Mouse (Mus musculus): ENCODE results near the gene Vkorc1l1.
"Not testable (repeated sequence)": the region's sequence is repeated elsewhere in the genome, so short reads cannot be mapped to it uniquely, and the experiment has no call there.

Gene Vkorc1l1

DNA sequence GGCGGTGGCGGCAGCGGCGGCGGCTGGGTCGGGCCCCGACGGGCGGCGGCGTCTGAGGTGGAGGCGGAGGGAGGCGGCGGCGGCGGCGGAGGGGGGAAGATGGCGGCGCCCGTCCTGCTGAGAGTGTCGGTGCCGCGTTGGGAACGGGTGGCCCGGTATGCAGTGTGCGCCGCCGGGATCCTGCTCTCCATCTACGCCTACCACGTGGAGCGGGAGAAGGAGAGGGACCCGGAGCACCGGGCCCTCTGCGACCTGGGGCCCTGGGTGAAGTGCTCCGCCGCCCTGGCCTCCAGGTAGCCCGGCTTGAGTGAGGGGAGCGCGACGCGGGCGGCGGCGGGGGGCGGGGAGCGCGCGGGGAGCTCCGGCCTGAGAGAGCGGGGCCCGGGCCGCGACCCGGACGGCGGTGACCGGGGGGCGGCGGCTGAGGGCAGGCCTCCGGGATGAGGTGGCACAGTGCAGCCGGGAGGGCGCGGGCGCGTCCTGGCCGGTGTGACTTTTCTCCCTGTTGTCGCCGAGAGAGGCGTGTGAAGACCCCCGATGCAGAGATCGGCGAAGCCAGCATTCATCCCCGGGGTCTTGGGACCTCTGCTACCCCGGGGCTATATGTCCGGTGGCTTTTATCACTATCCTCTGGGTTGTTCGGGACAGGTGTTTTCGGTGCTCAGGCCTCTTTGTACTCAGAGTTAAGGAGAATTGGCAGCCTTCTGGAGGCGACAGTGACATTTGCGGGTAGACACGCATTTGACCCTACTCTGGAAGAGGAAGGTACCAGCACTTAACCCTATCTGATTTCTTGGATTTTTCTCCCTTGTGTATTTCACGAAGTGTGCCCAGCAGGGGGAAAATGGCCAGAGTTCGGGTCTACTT is 536 bp downstream of the Vkorc1l1 start:
- in situ Hi-C loops (cut with MboI; ENCODE audit: low sequenced_read_pairs), result not testable (repeated sequence)

DNA sequence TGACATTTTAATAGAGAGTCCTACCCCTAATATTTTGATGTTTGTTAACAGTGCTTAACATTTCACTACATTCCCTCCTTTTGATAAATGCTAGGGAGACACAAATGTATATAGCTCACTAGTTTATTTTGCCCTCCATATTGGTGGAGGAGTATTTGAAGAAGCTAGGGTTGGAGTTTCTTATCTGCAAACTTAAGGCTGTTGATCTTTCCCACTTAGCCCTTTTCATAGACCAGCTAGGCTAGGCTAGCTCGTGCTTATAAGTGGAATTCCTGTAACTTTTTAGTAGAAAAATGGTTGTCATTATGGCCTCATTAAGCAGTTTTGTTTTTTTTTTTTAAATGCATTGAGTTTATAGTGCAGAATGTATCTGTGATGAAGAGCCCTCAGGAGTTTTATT is 1.6 kb downstream of the Vkorc1l1 start:
- in situ Hi-C loops (cut with MboI; ENCODE audit: low sequenced_read_pairs), result no loop called here

GRCm38 (mm10) chr5:129947528-129948033 is 5.8 kb downstream of the Vkorc1l1 start:
- in situ Hi-C loops (cut with MboI; ENCODE audit: low sequenced_read_pairs), result no loop called here

- in situ Hi-C loops (cut with MboI; ENCODE audit: low sequenced_read_pairs), result no loop called here
Observed at GRCm38 (mm10) chr5:129952143-129952542, 10.4 kb downstream of the Vkorc1l1 start.

DNA sequence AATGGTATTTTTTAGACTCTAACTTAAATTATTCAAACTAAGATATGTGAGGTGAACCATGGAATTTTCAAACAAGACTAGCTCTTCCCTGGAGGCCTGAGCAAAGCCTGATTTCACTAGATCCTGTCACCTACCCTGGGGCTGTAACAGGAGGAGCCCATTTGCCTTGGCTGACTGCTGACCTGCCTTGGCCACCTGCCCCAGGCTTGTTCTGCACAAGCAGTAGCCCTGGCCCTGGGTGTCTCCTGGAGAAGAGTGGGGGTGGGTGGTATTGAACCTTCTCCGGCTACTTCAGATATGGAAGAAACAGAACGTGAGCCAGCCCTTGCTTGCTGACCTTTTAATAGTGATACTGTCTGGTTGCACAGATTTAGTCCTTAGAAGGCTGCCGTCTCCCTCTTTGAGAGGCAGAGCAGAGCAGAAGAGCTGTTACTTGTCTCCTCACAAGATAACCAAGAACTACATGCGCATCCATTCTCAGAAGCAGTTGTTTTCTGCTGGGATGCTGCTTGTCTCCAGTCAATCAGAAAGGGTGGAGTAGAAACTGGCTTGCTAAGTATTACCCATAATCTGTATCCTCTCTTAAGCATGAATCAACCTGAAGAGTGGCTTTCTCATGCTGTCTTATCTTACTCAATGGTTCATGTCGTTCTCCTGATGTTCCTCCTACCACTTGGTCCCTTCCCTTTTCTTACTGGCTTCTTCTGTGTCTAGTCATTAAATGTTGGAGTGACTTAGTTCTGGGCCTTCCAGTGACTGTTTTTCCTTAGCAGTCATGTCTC is 12.9 kb downstream of the Vkorc1l1 start:
- in situ Hi-C loops (cut with MboI; ENCODE audit: low sequenced_read_pairs), result no loop called here

DNA sequence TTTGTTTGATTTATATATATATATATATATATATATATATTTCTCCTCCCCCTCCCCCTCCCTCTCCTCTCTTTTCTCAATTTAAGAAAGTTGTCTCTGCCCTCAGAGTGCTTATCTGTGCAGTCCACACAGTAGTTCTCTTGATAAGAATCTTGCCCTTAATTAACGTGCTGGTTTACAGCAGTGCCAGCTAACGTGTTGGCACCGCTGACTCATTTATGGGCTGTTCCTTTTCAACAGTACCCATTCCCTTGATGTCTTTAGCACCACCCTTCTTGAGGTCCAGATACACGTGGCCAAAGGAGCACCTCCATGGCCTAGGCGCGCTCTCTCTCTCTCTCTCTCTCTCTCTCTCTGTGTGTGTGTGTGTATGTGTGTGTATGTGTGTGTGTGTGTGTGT is 14.0 kb downstream of the Vkorc1l1 start:
- in situ Hi-C loops (cut with MboI; ENCODE audit: low sequenced_read_pairs), result no loop called here

DNA sequence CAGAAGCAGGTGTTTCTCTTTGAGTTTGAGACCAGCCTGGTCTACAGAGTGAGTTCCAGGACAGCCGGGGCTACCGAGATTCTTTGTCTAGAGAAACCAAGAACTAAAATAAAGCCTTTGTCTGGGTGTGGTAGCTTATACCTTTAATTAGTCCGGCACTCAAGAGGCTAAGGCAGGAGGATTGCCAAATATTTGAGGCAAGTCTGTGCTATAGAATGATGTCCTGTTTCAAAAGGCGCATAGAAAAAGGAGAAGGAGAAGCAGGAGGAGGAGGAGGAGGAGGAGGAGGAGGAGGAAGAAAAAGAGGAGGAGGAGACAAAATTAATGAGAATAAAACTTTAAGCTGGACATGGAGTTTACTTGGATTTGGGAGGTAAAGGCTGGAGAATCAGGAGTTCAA is 21.5 kb downstream of the Vkorc1l1 start:
- in situ Hi-C loops (cut with MboI; ENCODE audit: low sequenced_read_pairs), result no loop called here

DNA sequence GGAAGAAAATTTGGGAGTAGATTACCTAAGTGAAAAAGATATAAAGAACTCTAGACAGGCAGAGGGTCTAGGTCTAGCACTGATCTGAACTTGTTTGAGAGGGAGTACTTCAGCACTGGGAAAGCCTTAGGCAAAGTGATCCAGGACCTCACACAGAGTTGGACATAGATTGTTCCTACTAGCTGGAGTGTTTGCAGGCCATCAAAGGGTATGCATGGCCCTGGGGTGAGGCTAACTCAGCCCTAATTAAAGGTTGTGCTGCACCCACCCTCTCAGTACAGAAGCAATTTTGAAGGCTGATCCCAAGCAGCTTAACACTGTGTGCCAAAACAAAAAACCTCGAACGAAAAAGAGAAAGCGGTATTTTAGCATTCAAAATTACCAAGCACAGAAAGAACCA is 24.7 kb downstream of the Vkorc1l1 start:
- in situ Hi-C loops (cut with MboI; ENCODE audit: low sequenced_read_pairs), result no loop called here

- in situ Hi-C loops (cut with MboI; ENCODE audit: low sequenced_read_pairs), result no loop called here
Observed at GRCm38 (mm10) chr5:129968417-129968816, 26.6 kb downstream of the Vkorc1l1 start.

- in situ Hi-C loops (cut with MboI; ENCODE audit: low sequenced_read_pairs), result no loop called here
Observed at GRCm38 (mm10) chr5:129971491-129971890, 29.7 kb downstream of the Vkorc1l1 start.

GRCm38 (mm10) chr5:129974354-129974753 is 32.6 kb downstream of the Vkorc1l1 start:
- in situ Hi-C loops (cut with MboI; ENCODE audit: low sequenced_read_pairs), result no loop called here

DNA sequence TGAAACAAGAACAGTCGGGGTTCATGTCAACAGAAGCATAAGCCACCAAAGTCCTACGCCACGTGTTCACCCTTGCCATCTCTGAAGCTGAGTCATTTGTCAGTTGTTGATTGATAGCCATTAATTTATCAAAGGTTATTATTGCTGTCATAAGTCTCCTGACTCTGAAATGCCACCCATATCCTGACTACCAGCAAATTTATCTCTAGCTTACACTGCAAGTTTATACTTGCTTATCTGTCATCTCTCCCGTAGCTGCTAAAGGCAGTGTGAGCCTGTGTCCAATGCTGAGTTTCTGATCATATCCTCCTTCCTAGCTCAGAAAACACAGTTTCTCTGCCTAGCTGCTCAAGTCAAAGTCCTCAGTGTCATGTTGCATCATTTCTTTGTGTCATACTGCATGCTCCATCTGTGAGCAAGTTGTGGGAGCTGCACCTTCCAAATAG is 33.1 kb downstream of the Vkorc1l1 start:
- in situ Hi-C loops (cut with MboI; ENCODE audit: low sequenced_read_pairs), result no loop called here

DNA sequence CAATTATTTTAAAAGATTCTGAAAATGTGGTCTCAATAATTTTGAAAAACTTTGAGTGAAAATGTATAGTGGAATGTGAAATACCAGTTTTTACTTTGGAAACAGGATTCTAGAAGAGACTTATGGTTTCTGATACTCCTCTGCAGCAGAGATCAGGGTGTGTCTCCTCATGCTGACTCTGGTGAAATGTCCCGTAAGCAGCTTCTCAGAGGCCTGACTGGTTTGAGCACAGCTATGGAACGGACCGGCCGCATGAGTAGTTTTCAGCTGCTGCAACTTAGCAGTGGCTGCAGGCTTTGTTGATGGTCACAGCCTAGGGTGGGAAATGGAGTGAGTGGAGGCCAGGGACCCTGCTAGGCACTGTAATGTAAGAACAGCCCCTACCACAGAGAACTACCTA is 36.0 kb downstream of the Vkorc1l1 start:
- in situ Hi-C loops (cut with MboI; ENCODE audit: low sequenced_read_pairs), result no loop called here

DNA sequence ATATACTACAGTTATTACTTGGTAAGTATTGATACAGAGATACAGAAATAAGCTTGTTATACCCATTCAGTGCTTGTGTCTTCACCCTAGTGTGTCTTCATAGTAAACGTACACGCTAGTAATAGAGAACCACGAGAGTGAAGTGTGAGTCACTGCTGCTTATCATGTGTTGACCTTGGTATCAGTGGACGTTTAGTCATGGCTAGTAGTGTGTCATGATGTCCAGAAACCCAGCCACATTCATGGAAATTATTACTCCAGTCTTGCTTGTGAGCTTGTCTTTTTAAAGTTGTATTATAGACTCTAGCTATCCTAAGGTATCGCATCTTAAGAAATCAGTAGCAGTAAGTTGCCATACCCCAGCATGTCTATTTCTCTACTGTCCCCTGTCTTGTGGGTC is 36.8 kb downstream of the Vkorc1l1 start:
- in situ Hi-C loops (cut with MboI; ENCODE audit: low sequenced_read_pairs), result no loop called here

DNA sequence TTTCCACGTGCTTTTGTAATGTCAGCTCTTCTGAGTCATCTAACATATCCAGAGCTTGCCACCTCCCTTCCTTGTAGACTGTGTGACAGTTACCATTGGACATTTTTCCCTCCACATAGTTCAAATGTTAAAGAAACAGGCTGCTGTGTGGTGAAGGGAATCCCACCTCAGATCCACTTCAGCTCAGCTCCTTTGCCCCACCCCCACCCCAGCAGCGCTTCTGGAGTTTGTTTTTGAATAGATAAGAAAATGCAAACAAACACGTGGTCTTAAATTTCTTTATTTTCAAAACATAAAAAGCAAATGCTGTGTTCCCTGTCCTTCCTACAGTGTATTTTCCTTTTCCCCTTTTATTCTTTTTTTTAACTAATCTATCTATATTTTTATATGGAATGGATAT is 38.4 kb downstream of the Vkorc1l1 start:
- in situ Hi-C loops (cut with MboI; ENCODE audit: low sequenced_read_pairs), result no loop called here

GRCm38 (mm10) chr5:129989376-129989775 is 47.6 kb downstream of the Vkorc1l1 start:
- in situ Hi-C loops (cut with MboI; ENCODE audit: low sequenced_read_pairs), result no loop called here

DNA sequence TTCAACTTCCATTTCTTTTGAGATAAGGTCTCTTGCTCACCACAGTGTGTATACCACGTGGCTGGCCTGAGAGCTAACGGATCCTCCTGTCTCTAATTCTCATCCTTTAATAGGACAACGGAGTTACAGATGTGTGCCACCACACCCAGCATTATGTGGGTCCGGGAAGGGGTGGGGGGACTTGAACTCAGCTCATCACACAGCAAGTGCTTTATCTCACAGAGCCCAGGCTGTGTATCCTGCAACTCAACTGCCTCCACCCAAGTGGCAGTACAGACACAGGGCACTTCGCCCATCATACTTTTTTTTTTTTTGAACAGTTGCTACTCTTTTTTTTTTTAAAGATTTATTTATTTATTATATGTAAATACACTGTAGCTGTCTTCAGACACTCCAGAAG is 50.1 kb downstream of the Vkorc1l1 start:
- in situ Hi-C loops (cut with MboI; ENCODE audit: low sequenced_read_pairs), result no loop called here

- in situ Hi-C loops (cut with MboI; ENCODE audit: low sequenced_read_pairs), result no loop called here
Observed at GRCm38 (mm10) chr5:129993374-129993773, 51.6 kb downstream of the Vkorc1l1 start.

DNA sequence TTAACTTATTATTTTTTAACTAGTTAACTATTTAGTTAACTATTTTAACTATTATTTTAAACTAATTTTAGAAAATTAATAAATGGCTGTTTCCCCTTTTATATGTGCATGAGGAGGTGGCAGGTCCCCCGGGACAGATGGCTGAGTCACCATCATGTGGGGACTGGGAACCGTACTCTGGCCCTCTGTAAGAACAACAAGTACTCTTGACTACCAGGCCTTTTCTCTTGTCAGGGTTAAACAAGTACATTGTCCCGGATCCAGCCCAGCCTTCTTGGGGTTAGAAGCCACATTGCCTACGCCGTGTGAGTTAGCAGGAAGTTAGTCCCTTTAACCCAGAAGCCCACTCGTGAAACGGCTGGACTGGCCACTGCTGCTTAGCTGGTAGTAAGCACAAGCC is 53.2 kb downstream of the Vkorc1l1 start:
- in situ Hi-C loops (cut with MboI; ENCODE audit: low sequenced_read_pairs), result no loop called here

- in situ Hi-C loops (cut with MboI; ENCODE audit: low sequenced_read_pairs), result no loop called here
Observed at GRCm38 (mm10) chr5:129997700-129998099, 55.9 kb downstream of the Vkorc1l1 start.

GRCm38 (mm10) chr5:129999097-129999496 is 57.3 kb downstream of the Vkorc1l1 start:
- in situ Hi-C loops (cut with MboI; ENCODE audit: low sequenced_read_pairs), result no loop called here

GRCm38 (mm10) chr5:130000735-130001134 is 59.0 kb downstream of the Vkorc1l1 start:
- in situ Hi-C loops (cut with MboI; ENCODE audit: low sequenced_read_pairs), result no loop called here
